Mouse (Mus musculus) intestine, embryonic 14.5 days (tissue): ENCODE measurements around the gene Unk. TPM values are rescaled to one million over a fixed set of nuclear protein-coding genes. Genes with fewer than 3 reads are reported as not detected.
A peak's percentile ranks its signal among the peaks of the same experiment; 100 is the strongest.

ENCODE experiments used
- ATAC-seq: fragments of 200-750 bp; cut with Nextera tagmentation; replicated peaks from 2 replicates; pipeline ENCODE4 v1.8.0; 2017; ENCODE audit warnings: low read depth, moderate number of reproducible peaks, moderate TSS enrichment, moderate library complexity; ENCODE audit not compliant: low FRiP score, low TSS enrichment
- DNase-seq: peaks from one replicate; pipeline ENCODE4 v3.0.0-alpha.2; 2018; ENCODE audit warnings: low spot score
- H3K27ac ChIP-seq: fragments of 300-500 bp; sonication (generic); 2 replicates; pipeline ENCODE4 v1.5.1; 2014; ENCODE audit warnings: low read depth, mild to moderate bottlenecking, control low read depth
- H3K27me3 ChIP-seq: fragments of 300-500 bp; sonication (generic); replicated peaks from 2 replicates; pipeline ENCODE4 v1.6.1; 2014; ENCODE audit warnings: low read length, control low read depth; ENCODE audit not compliant: control insufficient read depth, insufficient read depth
- H3K36me3 ChIP-seq: fragments of 300-500 bp; sonication (generic); 2 replicates; pipeline ENCODE4 v1.6.1; 2014; ENCODE audit warnings: low read length, control low read depth; ENCODE audit not compliant: control insufficient read depth, insufficient read depth
- H3K4me1 ChIP-seq: fragments of 300-500 bp; sonication (generic); replicated peaks from 2 replicates; pipeline ENCODE4 v1.6.1; 2014; ENCODE audit warnings: low read length, control low read depth, mixed read lengths; ENCODE audit not compliant: control insufficient read depth, insufficient read depth
- H3K4me2 ChIP-seq: fragments of 300-500 bp; sonication (generic); 2 replicates; pipeline ENCODE4 v1.6.1; 2014; ENCODE audit warnings: low read length
- H3K4me3 ChIP-seq: fragments of 300-500 bp; sonication (generic); 2 replicates; pipeline ENCODE4 v1.5.1; 2014; ENCODE audit warnings: low read depth, low read length, control low read depth, mixed read lengths
- H3K9ac ChIP-seq: fragments of 300-500 bp; sonication (generic); 2 replicates; pipeline ENCODE4 v1.6.1; 2014; ENCODE audit warnings: mild to moderate bottlenecking, low read length
- H3K9me3 ChIP-seq: fragments of 300-500 bp; sonication (generic); 2 replicates; pipeline ENCODE4 v1.6.1; 2016; ENCODE audit warnings: low read length, control low read depth; ENCODE audit not compliant: control insufficient read depth
- WGBS: fragments of 180-500 bp; shearing (Covaris S2); extraction: QIAGEN DNeasy Blood & Tissue Kit; methylation state at CpG from one replicate; pipeline ENCODE4 v1.1.7; 2014; 5-methylcytosine and 5-hydroxymethylcytosine counted together
- polyA plus RNA-seq: library from polyadenylated mRNA; unstranded; fragments of >200 nt; fragmentation: Nextera tagmentation; extraction: Ambion mirVana; gene quantifications from 2 replicates; pipeline ENCODE4 v1.2.1, GENCODE M21; 2014

Gene Unk
- polyA plus RNA-seq, 1 experiment from 2014 or later: 29.8 TPM

GRCm38 (mm10) chr11:116059691-116060025 lies 29.5 kb downstream of the Unk start:
- Histone ChIP-seq H3K9ac (no peak overlapping the region), H3K4me1 (no peaks in the 10 kb centered on the region), H3K27ac (no peak overlapping the region), H3K4me2 (no peak overlapping the region), H3K4me3 (no peak overlapping the region), H3K9me3 (no peaks in the 10 kb centered on the region), H3K27me3 (no peaks in the 10 kb centered on the region), H3K36me3 (peaks cover 72% of the 10 kb centered on the region)
- no peak for DNase-seq
- no peak for ATAC-seq
- WGBS: 92% methylated on average over 11 of the region's 11 CpGs

GRCm38 (mm10) chr11:116060596-116060995 lies 30.5 kb downstream of the Unk start:
- Histone ChIP-seq H3K27me3 (no peaks in the 10 kb centered on the region), H3K4me3 (no peak overlapping the region), H3K9ac (no peak overlapping the region), H3K9me3 (no peaks in the 10 kb centered on the region), H3K27ac (0 out of 2 replicates have a peak overlapping the region, but pooled peaks have one; percentile 5), H3K4me2 (no peak overlapping the region), H3K4me1 (no peaks in the 10 kb centered on the region), H3K36me3 (peaks cover 64% of the 10 kb centered on the region)
- DNase-seq (no peak), ATAC-seq (no peak)
- WGBS: 81% methylated on average over 9 of the region's 9 CpGs

- Histone ChIP-seq H3K9me3 (no peaks in the 10 kb centered on the region), H3K9ac (no peak overlapping the region), H3K27ac (no peak overlapping the region), H3K4me3 (no peak overlapping the region), H3K36me3 (peaks cover 52% of the 10 kb centered on the region), H3K4me2 (no peak overlapping the region), H3K27me3 (no peaks in the 10 kb centered on the region), H3K4me1 (no peaks in the 10 kb centered on the region)
- DNase-seq: no peak
- no peak; the same call in 1 of the 2 replicates for ATAC-seq
- WGBS: 85% methylated on average over 13 of the region's 13 CpGs
Measured at GRCm38 (mm10) chr11:116061641-116062415, 31.7 kb downstream of the Unk start.

- H3K9me3 ChIP-seq: no peaks in the 10 kb centered on the region
- no peaks in the 10 kb centered on the region for H3K27me3 ChIP-seq
- H3K4me3 ChIP-seq: no peak overlapping the region
- no peak overlapping the region for H3K4me2 ChIP-seq
- ATAC-seq (no peak), DNase-seq (no peak)
- H3K9ac ChIP-seq: no peak overlapping the region
- no peak overlapping the region for H3K27ac ChIP-seq
- peaks cover 45% of the 10 kb centered on the region for H3K36me3 ChIP-seq
- 73% methylated on average over 8 of the region's 8 CpGs for WGBS
- H3K4me1 ChIP-seq: no peaks in the 10 kb centered on the region
Measured at GRCm38 (mm10) chr11:116062521-116062920, 32.4 kb downstream of the Unk start.

- Histone ChIP-seq H3K36me3 (peaks cover 35% of the 10 kb centered on the region), H3K4me3 (no peak overlapping the region), H3K9ac (no peak overlapping the region), H3K9me3 (no peaks in the 10 kb centered on the region), H3K4me2 (no peak overlapping the region), H3K27ac (no peak overlapping the region), H3K4me1 (no peaks in the 10 kb centered on the region), H3K27me3 (no peaks in the 10 kb centered on the region)
- no peak for DNase-seq
- no peak for ATAC-seq
- 69% methylated on average over 13 of the region's 13 CpGs for WGBS
Measured at GRCm38 (mm10) chr11:116063562-116063961, 33.4 kb downstream of the Unk start.

- Histone ChIP-seq H3K27me3 (no peaks in the 10 kb centered on the region), H3K27ac (no peak overlapping the region), H3K4me1 (no peaks in the 10 kb centered on the region), H3K36me3 (peaks cover 27% of the 10 kb centered on the region), H3K4me3 (no peak overlapping the region), H3K4me2 (no peak overlapping the region), H3K9me3 (no peaks in the 10 kb centered on the region), H3K9ac (no peak overlapping the region)
- 64% methylated on average over 23 of the region's 23 CpGs for WGBS
- DNase-seq: no peak
- ATAC-seq: no peak
Measured at GRCm38 (mm10) chr11:116064187-116064867, 34.2 kb downstream of the Unk start.

GRCm38 (mm10) chr11:116065345-116065744 lies 35.2 kb downstream of the Unk start:
- Histone ChIP-seq H3K4me2 (no peak overlapping the region), H3K4me1 (no peaks in the 10 kb centered on the region), H3K27ac (no peak overlapping the region), H3K27me3 (no peaks in the 10 kb centered on the region), H3K36me3 (peaks cover 17% of the 10 kb centered on the region), H3K9ac (no peak overlapping the region), H3K9me3 (no peaks in the 10 kb centered on the region), H3K4me3 (no peak overlapping the region)
- DNase-seq: no peak
- 81% methylated on average over 12 of the region's 12 CpGs for WGBS
- no peak for ATAC-seq

- no peaks in the 10 kb centered on the region for H3K36me3 ChIP-seq
- H3K27ac ChIP-seq: no peak overlapping the region
- DNase-seq (no peak), ATAC-seq (no peak)
- no peaks in the 10 kb centered on the region for H3K4me1 ChIP-seq
- H3K4me3 ChIP-seq: no peak overlapping the region
- H3K9me3 ChIP-seq: no peaks in the 10 kb centered on the region
- no peak overlapping the region for H3K4me2 ChIP-seq
- H3K9ac ChIP-seq: no peak overlapping the region
- H3K27me3 ChIP-seq: no peaks in the 10 kb centered on the region
- 69% methylated on average over 5 of the region's 5 CpGs for WGBS
Measured at GRCm38 (mm10) chr11:116071510-116071909, 41.4 kb downstream of the Unk start.

GRCm38 (mm10) chr11:116072608-116073007 lies 42.5 kb downstream of the Unk start:
- no peak for ATAC-seq

More at GRCm38 (mm10) chr11:116072608-116073007, 42.5 kb downstream of the Unk start:
- H3K27ac ChIP-seq: no peak overlapping the region
- H3K27me3 ChIP-seq: no peaks in the 10 kb centered on the region
- no peaks in the 10 kb centered on the region for H3K9me3 ChIP-seq
- H3K4me1 ChIP-seq: 0 out of 2 replicates have a peak, but pooled peaks cover 4% of the 10 kb centered on the region
- WGBS: 70% methylated on average over 3 of the region's 3 CpGs
- no peak overlapping the region for H3K4me3 ChIP-seq
- no peak overlapping the region for H3K9ac ChIP-seq
- no peak overlapping the region for H3K4me2 ChIP-seq
- no peaks in the 10 kb centered on the region for H3K36me3 ChIP-seq
- no peak for DNase-seq
